Mouse (Mus musculus) heart, embryonic 11.5 days (tissue): ENCODE measurements around the gene Hnrnpf. TPM values are rescaled to one million over a fixed set of nuclear protein-coding genes. Genes with fewer than 3 reads are reported as not detected.

Source experiments
- microRNA-seq: library from miRNA; unstranded; fragments of <30 nt; microRNA quantifications from one replicate; pipeline ENCODE4, GENCODE M21; 2016; ENCODE audit warnings: borderline number of aligned reads
- polyA plus RNA-seq: library from polyadenylated mRNA; unstranded; fragments of >200 nt; fragmentation: Nextera tagmentation; extraction: Ambion mirVana; gene quantifications from 2 replicates; pipeline ENCODE4 v1.2.1, GENCODE M21; 2014

Gene Hnrnpf
- polyA plus RNA-seq, 1 experiment from 2014 or later, result 554 TPM

Small RNAs within 50 kb of the gene (microRNA-seq; reads per million reads assigned to microRNA genes)
- not detected for gene Gm25535

Other genes starting within 250 kb of the Hnrnpf start
- 64.8 and 72.4 TPM in 2 replicates for gene Zfp637, start 59.1 kb upstream of the Hnrnpf start, polyA plus RNA-seq
- gene Zfp239, start 38.2 kb upstream of the Hnrnpf start, polyA plus RNA-seq, result 2.4 and 4.1 TPM in 2 replicates
- gene Fxyd4, start 37.4 kb downstream of the Hnrnpf start, polyA plus RNA-seq, result 0.76 and 2.4 TPM in 2 replicates
- gene Rasgef1a, start 111.1 kb downstream of the Hnrnpf start, polyA plus RNA-seq, result 0.30 and 0.49 TPM in 2 replicates
- gene Csgalnact2, start 238.8 kb downstream of the Hnrnpf start, polyA plus RNA-seq, result 10.2 and 12.8 TPM in 2 replicates